Mouse (Mus musculus): Measurements from ENCODE around the gene Faf1. TPM values are rescaled to one million over a fixed set of nuclear protein-coding genes. Genes with fewer than 3 reads are reported as not detected.
A peak's percentile ranks its signal among the peaks of the same experiment; 100 is the strongest.

Faf1 gene
- polyA plus RNA-seq, 1 experiment from 2014 or later: 27.5 TPM

DNA sequence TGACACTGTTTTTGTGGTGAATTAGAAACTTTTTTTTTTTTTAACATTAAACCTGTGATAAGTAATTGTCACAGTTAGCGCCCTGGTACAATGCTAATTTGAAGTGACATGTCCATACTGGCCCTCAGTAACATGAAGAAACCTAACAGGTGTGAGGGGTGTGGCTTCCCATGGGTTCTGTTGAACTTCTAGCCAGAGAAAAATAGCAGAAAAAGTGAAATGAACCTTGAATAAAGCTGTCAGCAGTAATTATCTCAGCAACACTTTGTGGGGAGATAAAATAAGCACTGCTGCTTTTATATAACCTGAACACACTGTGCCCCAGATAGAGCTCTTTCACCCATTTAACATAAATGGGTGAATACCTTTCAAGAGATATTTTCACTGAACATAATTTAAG, 139.2 kb downstream of the Faf1 start:
- 83% methylated on average over 1 of the region's 1 CpGs for WGBS
- no peak overlapping the region for H3K27ac ChIP-seq (replicated peaks in 1 of 2; ENCODE audit: control insufficient read depth in 1 of 2, insufficient read depth in 1 of 2, low read depth in 2 of 2, low read length in 2 of 2)
- no peaks in the 10 kb centered on the region for H3K9me3 ChIP-seq (ENCODE audit: control insufficient read depth, low read length)
- no peaks in the 10 kb centered on the region for H3K4me1 ChIP-seq (ENCODE audit: control insufficient read depth in 2 of 2, insufficient read depth in 2 of 2, low read length in 2 of 2)
- H3K27me3 ChIP-seq (ENCODE audit: control insufficient read depth, insufficient read depth, low read length): no peaks in the 10 kb centered on the region
- H3K4me3 ChIP-seq (ENCODE audit: control insufficient read depth in 1 of 2, insufficient read depth in 1 of 2, low read depth in 1 of 2, low read length in 2 of 2): no peak overlapping the region
- ATAC-seq (ENCODE audit: insufficient number of reproducible peaks, insufficient read depth, low FRiP score, low read depth): no peak
- H3K36me3 ChIP-seq (ENCODE audit: control insufficient read depth, insufficient read depth, low read length): no peaks in the 10 kb centered on the region
- H3K4me2 ChIP-seq (ENCODE audit: low read length): no peak overlapping the region
- H3K9ac ChIP-seq (ENCODE audit: low read length): no peak overlapping the region

DNA sequence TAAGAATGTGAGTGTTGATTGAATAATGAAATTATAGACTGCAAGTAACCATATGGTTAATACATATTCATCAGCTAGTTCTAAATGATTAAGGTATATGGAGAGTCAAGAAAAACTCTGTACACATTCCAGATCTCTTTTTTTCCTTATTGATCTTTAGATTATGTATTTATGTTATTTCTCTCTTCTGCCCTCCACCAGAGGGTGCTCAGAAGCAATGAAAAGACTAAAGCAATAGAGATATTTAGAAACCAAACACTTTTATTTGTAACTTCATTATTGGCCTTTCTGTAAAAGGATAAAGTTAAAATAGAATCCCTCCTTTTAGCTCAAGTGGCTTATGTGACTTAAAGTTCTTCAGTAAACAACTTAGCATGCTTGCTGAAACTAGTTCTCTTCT, 143.1 kb downstream of the Faf1 start:
- H3K9ac ChIP-seq (ENCODE audit: low read length): no peak overlapping the region
- H3K9me3 ChIP-seq (ENCODE audit: control insufficient read depth, low read length): no peaks in the 10 kb centered on the region
- H3K27ac ChIP-seq (replicated peaks in 1 of 2; ENCODE audit: control insufficient read depth in 1 of 2, insufficient read depth in 1 of 2, low read depth in 2 of 2, low read length in 2 of 2): no peak overlapping the region
- H3K4me3 ChIP-seq (ENCODE audit: control insufficient read depth in 1 of 2, insufficient read depth in 1 of 2, low read depth in 1 of 2, low read length in 2 of 2): no peak overlapping the region
- no peak overlapping the region for H3K4me2 ChIP-seq (ENCODE audit: low read length)
- no peaks in the 10 kb centered on the region for H3K36me3 ChIP-seq (ENCODE audit: control insufficient read depth, insufficient read depth, low read length)
- no peaks in the 10 kb centered on the region for H3K4me1 ChIP-seq (ENCODE audit: control insufficient read depth in 2 of 2, insufficient read depth in 2 of 2, low read length in 2 of 2)
- no peaks in the 10 kb centered on the region for H3K27me3 ChIP-seq (ENCODE audit: control insufficient read depth, insufficient read depth, low read length)
- no peak for ATAC-seq (ENCODE audit: insufficient number of reproducible peaks, insufficient read depth, low FRiP score, low read depth)

DNA sequence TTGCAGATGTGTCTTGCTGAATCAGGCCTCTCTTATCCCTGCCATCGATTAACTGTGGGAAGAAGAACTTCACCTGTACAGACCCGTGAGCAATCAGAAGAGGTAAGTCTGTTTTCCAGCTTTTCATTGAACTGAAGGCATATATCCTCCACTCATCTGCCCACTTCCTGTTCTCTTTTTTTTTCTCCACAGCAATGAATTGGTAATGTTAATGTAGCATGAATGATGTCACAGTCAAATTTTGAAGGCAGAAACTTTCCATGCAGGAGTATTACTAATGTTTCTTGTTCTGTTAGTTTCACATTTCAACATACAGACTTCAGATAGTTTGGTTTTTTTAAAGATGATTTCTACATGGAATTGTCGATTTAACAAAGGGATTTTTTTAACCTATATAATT, 153.4 kb downstream of the Faf1 start:
- no peak for ATAC-seq (ENCODE audit: insufficient number of reproducible peaks, insufficient read depth, low FRiP score, low read depth)
- no peaks in the 10 kb centered on the region for H3K4me1 ChIP-seq (ENCODE audit: control insufficient read depth in 2 of 2, insufficient read depth in 2 of 2, low read length in 2 of 2)
- no peak overlapping the region for H3K27ac ChIP-seq (replicated peaks in 1 of 2; ENCODE audit: control insufficient read depth in 1 of 2, insufficient read depth in 1 of 2, low read depth in 2 of 2, low read length in 2 of 2)
- H3K9ac ChIP-seq (ENCODE audit: low read length): no peak overlapping the region
- peaks cover 10% of the 10 kb centered on the region; the same call in 1 of the 2 replicates for H3K36me3 ChIP-seq (ENCODE audit: control insufficient read depth, insufficient read depth, low read length)
- 89% methylated on average over 3 of the region's 3 CpGs for WGBS
- H3K4me2 ChIP-seq (ENCODE audit: low read length): no peak overlapping the region
- H3K4me3 ChIP-seq (ENCODE audit: control insufficient read depth in 1 of 2, insufficient read depth in 1 of 2, low read depth in 1 of 2, low read length in 2 of 2): no peak overlapping the region
- no peaks in the 10 kb centered on the region for H3K9me3 ChIP-seq (ENCODE audit: control insufficient read depth, low read length)
- H3K27me3 ChIP-seq (ENCODE audit: control insufficient read depth, insufficient read depth, low read length): no peaks in the 10 kb centered on the region

- Histone ChIP-seq H3K4me3 (ENCODE audit: control insufficient read depth in 1 of 2, insufficient read depth in 1 of 2, low read depth in 1 of 2, low read length in 2 of 2) (no peak overlapping the region), H3K36me3 (ENCODE audit: control insufficient read depth, insufficient read depth, low read length) (0 out of 2 replicates have a peak, but pooled peaks cover 4% of the 10 kb centered on the region), H3K27me3 (ENCODE audit: control insufficient read depth, insufficient read depth, low read length) (no peaks in the 10 kb centered on the region), H3K9ac (ENCODE audit: low read length) (no peak overlapping the region), H3K9me3 (ENCODE audit: control insufficient read depth, low read length) (no peaks in the 10 kb centered on the region), H3K4me2 (ENCODE audit: low read length) (no peak overlapping the region), H3K4me1 (ENCODE audit: control insufficient read depth in 2 of 2, insufficient read depth in 2 of 2, low read length in 2 of 2) (peaks cover 0 to 29% of the 10 kb centered on the region in 2 experiments; a peak in 3 of 4 replicates), H3K27ac (replicated peaks in 1 of 2; ENCODE audit: control insufficient read depth in 1 of 2, insufficient read depth in 1 of 2, low read depth in 2 of 2, low read length in 2 of 2) (no peak overlapping the region)
- 51% methylated on average over 3 of the region's 3 CpGs for WGBS
- ATAC-seq (ENCODE audit: insufficient number of reproducible peaks, insufficient read depth, low FRiP score, low read depth): no peak
Measured at GRCm38 (mm10) chr4:109857851-109858250, 181.5 kb downstream of the Faf1 start.

GRCm38 (mm10) chr4:109858571-109859392, 182.4 kb downstream of the Faf1 start:
- no peak for ATAC-seq (ENCODE audit: insufficient number of reproducible peaks, insufficient read depth, low FRiP score, low read depth)
- H3K9me3 ChIP-seq (ENCODE audit: control insufficient read depth, low read length): no peaks in the 10 kb centered on the region
- H3K9ac ChIP-seq (ENCODE audit: low read length): no peak overlapping the region; the same call in 1 of the 2 replicates
- H3K27me3 ChIP-seq (ENCODE audit: control insufficient read depth, insufficient read depth, low read length): no peaks in the 10 kb centered on the region
- 0 out of 2 replicates have a peak, but pooled peaks cover 7% of the 10 kb centered on the region for H3K36me3 ChIP-seq (ENCODE audit: control insufficient read depth, insufficient read depth, low read length)
- 45% methylated on average over 8 of the region's 8 CpGs for WGBS
- no peak overlapping the region for H3K4me3 ChIP-seq (ENCODE audit: control insufficient read depth in 1 of 2, insufficient read depth in 1 of 2, low read depth in 1 of 2, low read length in 2 of 2)
- H3K27ac ChIP-seq (replicated peaks in 1 of 2; ENCODE audit: control insufficient read depth in 1 of 2, insufficient read depth in 1 of 2, low read depth in 2 of 2, low read length in 2 of 2): no peak overlapping the region; a peak in 2 of 4 replicates
- H3K4me2 ChIP-seq (ENCODE audit: low read length): peak overlapping the region; percentile 5; the same call in 1 of the 2 replicates
- H3K4me1 ChIP-seq (ENCODE audit: control insufficient read depth in 2 of 2, insufficient read depth in 2 of 2, low read length in 2 of 2): peaks cover 0 to 29% of the 10 kb centered on the region in 2 experiments; a peak in 3 of 4 replicates

DNA sequence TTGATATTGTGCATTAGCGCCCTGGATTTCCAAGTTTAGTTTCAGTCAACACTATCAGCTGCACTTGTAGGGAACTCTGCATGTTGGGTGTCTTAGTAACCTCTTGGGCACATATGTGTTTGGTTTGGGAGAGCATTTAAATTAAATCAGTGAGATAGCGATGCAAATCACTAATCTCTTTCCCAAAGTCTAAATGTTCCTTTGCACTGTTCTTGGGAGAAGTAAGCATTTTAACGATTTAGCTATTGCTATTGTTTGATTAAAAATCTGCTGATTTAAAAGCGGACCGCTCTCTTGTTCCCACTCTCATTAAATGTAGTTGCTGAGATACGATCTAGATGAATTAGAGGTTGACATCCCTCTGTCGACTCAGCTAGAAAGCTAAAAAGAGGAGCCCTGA, 183.0 kb downstream of the Faf1 start:
- no peak overlapping the region for H3K4me3 ChIP-seq (ENCODE audit: control insufficient read depth in 1 of 2, insufficient read depth in 1 of 2, low read depth in 1 of 2, low read length in 2 of 2)
- peaks cover 0 to 29% of the 10 kb centered on the region in 2 experiments; a peak in 3 of 4 replicates for H3K4me1 ChIP-seq (ENCODE audit: control insufficient read depth in 2 of 2, insufficient read depth in 2 of 2, low read length in 2 of 2)
- no peak overlapping the region for H3K4me2 ChIP-seq (ENCODE audit: low read length)
- H3K9me3 ChIP-seq (ENCODE audit: control insufficient read depth, low read length): no peaks in the 10 kb centered on the region
- no peaks in the 10 kb centered on the region for H3K27me3 ChIP-seq (ENCODE audit: control insufficient read depth, insufficient read depth, low read length)
- H3K36me3 ChIP-seq (ENCODE audit: control insufficient read depth, insufficient read depth, low read length): 0 out of 2 replicates have a peak, but pooled peaks cover 7% of the 10 kb centered on the region
- peak overlapping the region in 1 of 2 experiments; percentile 55; a peak in 2 of 4 replicates for H3K27ac ChIP-seq (replicated peaks in 1 of 2; ENCODE audit: control insufficient read depth in 1 of 2, insufficient read depth in 1 of 2, low read depth in 2 of 2, low read length in 2 of 2)
- no peak for ATAC-seq (ENCODE audit: insufficient number of reproducible peaks, insufficient read depth, low FRiP score, low read depth)
- 69% methylated on average over 7 of the region's 7 CpGs for WGBS
- 0 out of 2 replicates have a peak overlapping the region, but pooled peaks have one; percentile 11 for H3K9ac ChIP-seq (ENCODE audit: low read length)

DNA sequence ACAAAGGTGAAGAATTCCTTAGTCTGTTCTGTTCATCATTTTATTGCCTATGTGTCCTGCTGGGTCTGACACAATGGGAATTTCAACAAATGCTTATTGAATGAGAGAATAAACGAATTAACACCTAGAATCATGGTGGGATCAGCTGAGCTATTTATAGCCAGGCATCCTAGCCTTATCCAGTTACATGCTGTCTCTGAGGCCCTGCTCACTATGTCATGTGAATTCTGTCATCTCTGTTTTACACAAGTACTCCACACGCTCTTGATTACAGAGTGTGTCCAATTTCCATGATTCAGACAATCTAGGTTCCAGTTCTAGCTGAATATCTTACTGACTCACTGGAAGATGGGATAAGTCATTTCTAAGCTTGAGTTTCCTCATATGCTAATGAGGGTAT, 183.9 kb downstream of the Faf1 start:
- ATAC-seq (ENCODE audit: insufficient number of reproducible peaks, insufficient read depth, low FRiP score, low read depth): no peak

More for the DNA sequence above, 183.9 kb downstream of the Faf1 start:
- Histone ChIP-seq H3K27ac (replicated peaks in 1 of 2; ENCODE audit: control insufficient read depth in 1 of 2, insufficient read depth in 1 of 2, low read depth in 2 of 2, low read length in 2 of 2) (peak overlapping the region in 1 of 2 experiments; percentile 55; a peak in 2 of 4 replicates), H3K27me3 (ENCODE audit: control insufficient read depth, insufficient read depth, low read length) (no peaks in the 10 kb centered on the region), H3K4me2 (ENCODE audit: low read length) (no peak overlapping the region), H3K36me3 (ENCODE audit: control insufficient read depth, insufficient read depth, low read length) (0 out of 2 replicates have a peak, but pooled peaks cover 7% of the 10 kb centered on the region), H3K4me1 (ENCODE audit: control insufficient read depth in 2 of 2, insufficient read depth in 2 of 2, low read length in 2 of 2) (peaks cover 0 to 29% of the 10 kb centered on the region in 2 experiments; a peak in 3 of 4 replicates), H3K9me3 (ENCODE audit: control insufficient read depth, low read length) (no peaks in the 10 kb centered on the region), H3K4me3 (ENCODE audit: control insufficient read depth in 1 of 2, insufficient read depth in 1 of 2, low read depth in 1 of 2, low read length in 2 of 2) (no peak overlapping the region), H3K9ac (ENCODE audit: low read length) (no peak overlapping the region)
- 25% methylated on average over 2 of the region's 2 CpGs for WGBS

All from heart, embryonic 14.5 days (tissue).